Mouse (Mus musculus): ENCODE measurements around the gene Cfdp1. TPM values are rescaled to one million over a fixed set of nuclear protein-coding genes. Genes with fewer than 3 reads are reported as not detected.
A peak's percentile ranks its signal among the peaks of the same experiment; 100 is the strongest.

Gene Cfdp1
- polyA plus RNA-seq, 1 experiment from 2014 or later = 217 TPM

DNA sequence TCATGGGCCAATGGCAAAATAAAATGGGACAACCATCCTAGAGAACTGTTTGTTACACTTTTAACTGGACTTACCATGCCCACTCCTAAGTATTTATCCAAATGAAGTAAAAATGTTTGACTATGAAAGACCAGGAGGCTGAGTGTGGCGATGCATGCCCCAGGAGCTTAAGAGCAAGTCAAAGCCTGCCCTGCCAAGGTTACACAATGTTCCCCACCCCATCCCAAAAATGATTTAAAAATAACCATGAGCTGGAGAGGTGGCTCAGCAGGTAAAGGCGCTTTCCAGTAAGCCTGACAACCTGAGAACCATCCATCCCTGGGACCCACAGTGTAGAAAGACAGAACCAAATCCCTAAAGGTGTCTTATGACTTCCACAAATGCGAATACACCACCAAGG is 35.5 kb downstream of the Cfdp1 start:
- 75% methylated on average over 3 of the region's 3 CpGs for WGBS
- Histone ChIP-seq H3K27ac (replicated peaks) (0 out of 2 replicates have a peak overlapping the region, but pooled peaks have one; percentile 49), H3K27me3 (no peaks in the 10 kb centered on the region), H3K36me3 (peaks cover 42% of the 10 kb centered on the region), H3K9ac (no peak overlapping the region), H3K4me1 (0 out of 2 replicates have a peak, but pooled peaks cover 6% of the 10 kb centered on the region), H3K4me3 (replicated peaks) (no peak overlapping the region), H3K9me3 (replicated peaks) (no peaks in the 10 kb centered on the region), H3K4me2 (replicated peaks) (no peak overlapping the region)
- ATAC-seq (ENCODE audit: insufficient number of reproducible peaks, low FRiP score, low TSS enrichment, low read depth) = no peak

DNA sequence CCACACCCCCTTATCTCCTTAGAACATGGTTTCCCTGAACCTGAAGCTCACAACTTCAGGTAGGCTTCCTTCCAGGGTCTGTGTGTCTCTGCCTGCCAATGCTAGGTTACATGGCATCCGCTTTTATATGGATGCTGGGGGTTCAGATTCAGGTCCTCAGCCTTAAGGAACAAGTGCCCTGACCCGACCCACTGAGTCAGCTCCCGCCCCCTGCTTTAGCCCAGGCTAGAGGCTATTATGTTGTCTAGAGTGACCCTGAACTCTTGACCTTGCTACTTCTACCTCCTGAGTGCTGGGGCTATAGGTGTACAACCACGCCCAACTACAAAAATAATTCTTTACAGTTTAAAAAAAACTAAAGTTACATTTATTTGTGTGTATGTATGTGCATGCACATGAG is 39.0 kb downstream of the Cfdp1 start:
- H3K27me3 ChIP-seq = no peaks in the 10 kb centered on the region
- peaks cover 26% of the 10 kb centered on the region for H3K36me3 ChIP-seq
- no peak overlapping the region for H3K4me3 ChIP-seq (replicated peaks)
- no peak overlapping the region for H3K9ac ChIP-seq
- 0 out of 2 replicates have a peak, but pooled peaks cover 6% of the 10 kb centered on the region for H3K4me1 ChIP-seq
- H3K4me2 ChIP-seq (replicated peaks) = no peak overlapping the region
- whole genome bisulfite sequencing = 95% methylated on average over 4 of the region's 4 CpGs
- H3K27ac ChIP-seq (replicated peaks) = no peak overlapping the region
- H3K9me3 ChIP-seq (replicated peaks) = no peaks in the 10 kb centered on the region
- ATAC-seq (ENCODE audit: insufficient number of reproducible peaks, low FRiP score, low TSS enrichment, low read depth) = no peak

DNA sequence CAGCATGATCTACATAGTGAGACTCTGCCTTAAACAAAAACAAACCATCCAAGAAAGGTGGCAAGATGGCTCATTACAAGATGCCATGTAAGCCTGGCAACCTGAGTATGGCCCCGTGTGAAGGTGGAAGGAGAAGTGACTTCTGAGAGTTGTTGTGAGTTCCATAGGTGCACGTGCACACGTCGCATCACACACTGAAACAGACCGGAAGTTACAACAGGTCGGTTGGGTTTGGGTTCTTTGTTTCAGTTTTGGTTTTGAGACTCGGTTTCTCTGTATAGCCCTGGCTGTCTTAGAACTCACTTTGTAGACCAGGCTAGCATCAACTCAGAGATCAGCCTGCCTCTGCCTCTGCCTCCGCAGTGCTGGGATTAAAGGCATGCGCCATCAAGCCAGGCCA is 40.3 kb downstream of the Cfdp1 start:
- ATAC-seq (ENCODE audit: insufficient number of reproducible peaks, low FRiP score, low TSS enrichment, low read depth) = no peak
- H3K36me3 ChIP-seq = peaks cover 23% of the 10 kb centered on the region

DNA sequence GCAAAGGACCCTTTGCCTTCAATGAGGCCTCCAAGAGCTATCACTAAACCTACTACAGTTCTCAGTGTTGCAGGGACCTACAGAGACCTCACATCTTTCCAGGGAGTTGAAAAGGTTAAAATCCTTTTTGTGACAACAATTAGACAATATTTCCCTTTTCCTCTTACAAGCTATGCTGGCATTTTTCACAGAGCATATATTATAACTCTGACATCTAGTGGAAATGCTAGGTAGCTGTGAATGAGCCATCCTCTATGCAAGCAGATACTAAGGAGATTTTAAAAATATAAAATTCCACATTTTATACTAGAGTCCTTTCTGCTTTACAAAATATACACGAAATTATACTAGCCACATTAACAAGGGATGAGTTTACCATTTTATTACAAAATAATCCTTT is 41.3 kb downstream of the Cfdp1 start:
- Histone ChIP-seq H3K4me1 (no peaks in the 10 kb centered on the region), H3K27me3 (no peaks in the 10 kb centered on the region), H3K4me3 (replicated peaks) (no peak overlapping the region), H3K27ac (replicated peaks) (no peak overlapping the region), H3K36me3 (peaks cover 23% of the 10 kb centered on the region), H3K9ac (no peak overlapping the region), H3K4me2 (replicated peaks) (no peak overlapping the region), H3K9me3 (replicated peaks) (no peaks in the 10 kb centered on the region)
- no peak for ATAC-seq (ENCODE audit: insufficient number of reproducible peaks, low FRiP score, low TSS enrichment, low read depth)
- 70% methylated on average over 1 of the region's 1 CpGs for WGBS

More for the DNA sequence above, 40.3 kb downstream of the Cfdp1 start:
- Histone ChIP-seq H3K9me3 (replicated peaks) (no peaks in the 10 kb centered on the region), H3K9ac (no peak overlapping the region), H3K4me2 (replicated peaks) (no peak overlapping the region), H3K27me3 (no peaks in the 10 kb centered on the region), H3K4me3 (replicated peaks) (no peak overlapping the region), H3K4me1 (0 out of 2 replicates have a peak, but pooled peaks cover 3% of the 10 kb centered on the region), H3K27ac (replicated peaks) (no peak overlapping the region)
- 95% methylated on average over 9 of the region's 9 CpGs for WGBS

DNA sequence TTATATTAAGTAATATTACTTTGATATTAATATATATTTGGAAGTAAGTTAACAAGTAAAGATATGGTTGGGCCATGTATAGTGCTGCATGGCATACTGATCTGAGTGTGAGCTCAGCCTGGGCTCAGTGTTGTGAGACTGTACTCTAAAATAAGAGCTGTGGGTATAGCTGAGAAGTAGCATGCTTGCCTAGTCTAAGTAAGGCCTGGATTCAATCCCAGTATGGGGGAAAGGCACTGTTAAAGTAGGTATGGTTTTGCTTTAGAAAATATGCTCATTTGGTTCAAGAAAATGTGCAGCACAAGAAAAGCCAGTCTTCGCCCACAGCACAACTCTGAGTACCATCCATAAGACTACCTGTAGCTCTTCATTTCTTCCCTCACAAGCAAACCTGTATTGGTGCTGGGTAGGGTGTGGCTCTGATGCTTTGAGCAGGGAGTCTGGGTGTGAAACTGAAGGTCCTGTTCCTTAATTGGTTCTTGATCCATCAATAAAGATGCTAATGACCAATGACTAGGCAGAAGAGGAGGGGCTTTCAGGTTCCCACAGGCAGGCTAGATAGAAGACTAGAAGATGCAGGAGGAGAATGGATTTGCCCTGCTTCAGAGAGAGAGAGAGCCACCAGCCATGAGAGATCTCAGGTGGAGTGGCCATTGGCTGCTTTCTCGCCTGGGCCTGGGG is 43.3 kb downstream of the Cfdp1 start:
- no peaks in the 10 kb centered on the region for H3K4me1 ChIP-seq
- H3K4me2 ChIP-seq (replicated peaks) = no peak overlapping the region
- H3K9ac ChIP-seq = no peak overlapping the region
- no peak overlapping the region for H3K4me3 ChIP-seq (replicated peaks)
- H3K9me3 ChIP-seq (replicated peaks) = no peaks in the 10 kb centered on the region
- no peak overlapping the region for H3K27ac ChIP-seq (replicated peaks)
- H3K27me3 ChIP-seq = no peaks in the 10 kb centered on the region
- no peak for ATAC-seq (ENCODE audit: insufficient number of reproducible peaks, low FRiP score, low TSS enrichment, low read depth)
- 76% methylated on average over 2 of the region's 2 CpGs for WGBS
- peaks cover 23% of the 10 kb centered on the region for H3K36me3 ChIP-seq

DNA sequence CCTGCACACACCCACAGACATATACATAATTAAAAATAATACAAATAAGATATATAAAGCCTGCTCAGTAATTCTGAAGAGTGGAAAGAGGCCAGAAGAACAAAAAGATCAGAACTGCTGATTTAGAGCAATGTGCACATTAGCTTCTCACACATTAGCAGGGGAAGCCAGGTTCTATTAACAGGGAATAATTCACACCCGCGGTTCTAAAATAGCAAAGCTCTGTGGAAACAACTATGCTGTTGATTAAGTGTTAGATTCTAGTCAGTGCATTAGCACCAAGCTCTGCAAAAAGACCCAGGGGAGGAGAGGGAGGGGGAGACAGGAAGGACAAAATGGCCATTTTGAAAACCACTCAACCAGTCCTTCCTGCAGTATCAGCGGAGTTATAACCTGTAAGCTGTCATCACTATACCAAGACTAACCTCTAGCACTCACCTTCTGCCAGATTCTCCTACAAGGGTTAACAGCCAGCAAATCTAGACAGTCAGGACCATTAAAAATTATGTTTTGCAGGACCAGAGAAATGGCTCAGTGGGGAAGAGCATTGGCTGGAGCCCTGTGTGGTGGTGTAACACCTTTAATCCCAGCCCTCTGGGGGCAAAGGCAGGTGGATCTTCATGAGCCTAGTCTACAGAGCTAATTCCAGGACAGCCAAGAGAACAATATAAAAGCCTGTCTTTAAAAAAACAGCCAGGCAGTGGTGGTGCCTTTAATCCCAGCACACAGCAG is 45.0 kb downstream of the Cfdp1 start:
- Histone ChIP-seq H3K4me2 (replicated peaks) (no peak overlapping the region), H3K36me3 (peaks cover 10% of the 10 kb centered on the region; the same call in 1 of the 2 replicates), H3K4me3 (replicated peaks) (no peak overlapping the region), H3K9me3 (replicated peaks) (no peaks in the 10 kb centered on the region), H3K9ac (no peak overlapping the region), H3K27ac (replicated peaks) (no peak overlapping the region), H3K27me3 (no peaks in the 10 kb centered on the region), H3K4me1 (no peaks in the 10 kb centered on the region)
- ATAC-seq (ENCODE audit: insufficient number of reproducible peaks, low FRiP score, low TSS enrichment, low read depth) = no peak
- whole genome bisulfite sequencing = 94% methylated on average over 3 of the region's 3 CpGs

DNA sequence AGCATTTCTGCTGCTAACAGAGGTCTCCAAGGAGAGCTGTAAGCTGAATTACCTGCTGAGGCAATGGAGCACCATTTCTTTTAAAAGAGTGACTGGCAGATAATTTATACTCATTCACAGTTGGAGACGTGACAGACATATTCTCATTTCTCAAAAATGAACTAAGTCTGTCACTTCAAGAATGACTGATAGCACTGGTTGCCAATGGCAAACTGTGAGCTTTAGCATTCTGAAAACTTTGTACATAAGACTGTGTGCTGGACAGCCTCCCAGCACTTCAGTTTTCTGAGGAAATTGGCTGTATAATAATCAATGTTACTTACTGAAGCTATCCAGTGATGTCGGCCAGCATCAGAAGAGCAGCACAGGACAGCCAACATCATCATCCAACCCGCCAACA is 46.1 kb downstream of the Cfdp1 start:
- no peak for ATAC-seq (ENCODE audit: insufficient number of reproducible peaks, low FRiP score, low TSS enrichment, low read depth)
- Histone ChIP-seq H3K27ac (replicated peaks) (no peak overlapping the region), H3K4me1 (no peaks in the 10 kb centered on the region), H3K4me2 (replicated peaks) (no peak overlapping the region), H3K9me3 (replicated peaks) (no peaks in the 10 kb centered on the region), H3K4me3 (replicated peaks) (no peak overlapping the region), H3K27me3 (no peaks in the 10 kb centered on the region), H3K9ac (no peak overlapping the region), H3K36me3 (0 out of 2 replicates have a peak, but pooled peaks cover 5% of the 10 kb centered on the region)
- WGBS = 95% methylated on average over 3 of the region's 3 CpGs

DNA sequence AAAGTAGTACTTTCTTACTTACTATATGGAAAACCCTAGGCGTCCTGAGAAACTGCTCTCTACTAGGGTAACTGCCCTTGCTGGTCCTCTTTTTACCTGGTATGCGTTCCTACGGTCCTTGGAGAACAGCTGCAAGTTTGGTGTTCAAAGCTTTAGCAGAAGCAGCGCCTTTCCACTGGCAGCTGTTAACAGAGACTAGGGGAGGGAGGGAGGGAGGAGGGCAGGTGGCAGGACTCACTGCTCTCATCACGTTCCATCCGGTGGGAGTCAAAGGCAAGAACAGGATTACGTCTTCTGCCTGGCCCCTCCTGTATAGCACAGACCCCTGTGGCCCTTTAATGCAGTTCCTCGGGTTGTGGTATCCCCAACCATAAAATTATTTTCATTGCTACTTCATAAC is 50.7 kb downstream of the Cfdp1 start:
- H3K36me3 ChIP-seq = no peaks in the 10 kb centered on the region
- H3K4me1 ChIP-seq = no peaks in the 10 kb centered on the region
- no peaks in the 10 kb centered on the region for H3K27me3 ChIP-seq
- H3K4me3 ChIP-seq (replicated peaks) = no peak overlapping the region
- WGBS = 81% methylated on average over 8 of the region's 8 CpGs
- no peak for ATAC-seq (ENCODE audit: insufficient number of reproducible peaks, low FRiP score, low TSS enrichment, low read depth)
- no peak overlapping the region for H3K9ac ChIP-seq
- no peaks in the 10 kb centered on the region for H3K9me3 ChIP-seq (replicated peaks)
- H3K4me2 ChIP-seq (replicated peaks) = no peak overlapping the region
- peak overlapping the region; percentile 63; the same call in 1 of the 2 replicates for H3K27ac ChIP-seq (replicated peaks)

DNA sequence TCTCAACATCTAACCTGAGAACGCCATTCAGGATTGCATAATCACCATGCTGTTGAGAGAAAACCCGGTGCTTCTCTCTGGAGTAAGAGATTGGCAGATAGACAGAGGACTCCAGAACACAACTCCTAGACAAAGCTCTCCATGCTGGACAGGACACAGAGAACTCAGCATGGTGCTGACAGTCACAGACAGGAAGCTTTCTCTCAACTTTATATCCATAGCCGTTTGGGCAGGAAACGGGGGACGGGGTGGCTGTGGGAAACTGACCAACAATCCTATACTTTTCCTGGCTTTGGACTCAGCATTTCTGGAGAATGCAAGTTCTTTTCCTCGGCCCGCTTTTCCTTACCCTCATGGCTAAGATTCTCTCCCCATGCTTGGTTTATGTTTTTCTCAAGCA is 51.8 kb downstream of the Cfdp1 start:
- no peaks in the 10 kb centered on the region for H3K4me1 ChIP-seq
- H3K27ac ChIP-seq (replicated peaks) = peak overlapping the region; percentile 63
- no peak overlapping the region for H3K9ac ChIP-seq
- H3K36me3 ChIP-seq = no peaks in the 10 kb centered on the region
- H3K4me2 ChIP-seq (replicated peaks) = no peak overlapping the region
- no peak overlapping the region for H3K4me3 ChIP-seq (replicated peaks)
- no peak for ATAC-seq (ENCODE audit: insufficient number of reproducible peaks, low FRiP score, low TSS enrichment, low read depth)
- H3K27me3 ChIP-seq = no peaks in the 10 kb centered on the region
- WGBS = 73% methylated on average over 7 of the region's 7 CpGs
- H3K9me3 ChIP-seq (replicated peaks) = no peaks in the 10 kb centered on the region

DNA sequence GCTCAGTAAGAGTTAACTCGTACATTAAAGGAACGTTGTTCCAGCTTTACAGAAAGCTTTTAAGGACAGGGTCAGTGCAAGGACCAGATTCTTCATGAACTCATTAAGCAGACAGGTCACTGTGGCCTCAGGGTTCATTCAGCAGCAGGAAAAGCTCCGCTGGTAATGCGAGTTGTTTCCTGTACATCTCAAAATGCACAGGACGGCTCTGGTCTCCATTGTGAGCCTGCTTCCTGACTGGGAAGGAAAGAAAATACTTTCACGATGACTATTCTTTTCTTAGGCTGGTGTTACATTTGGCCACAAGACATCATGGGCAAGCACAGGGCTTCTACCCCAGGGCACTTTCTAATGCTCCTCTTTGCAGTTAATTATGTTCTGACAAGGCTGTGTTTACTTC is 52.6 kb downstream of the Cfdp1 start:
- Histone ChIP-seq H3K9ac (no peak overlapping the region), H3K4me3 (replicated peaks) (no peak overlapping the region), H3K4me2 (replicated peaks) (no peak overlapping the region), H3K9me3 (replicated peaks) (no peaks in the 10 kb centered on the region), H3K27me3 (no peaks in the 10 kb centered on the region), H3K36me3 (no peaks in the 10 kb centered on the region), H3K27ac (replicated peaks) (peak overlapping the region; percentile 63; the same call in 1 of the 2 replicates), H3K4me1 (no peaks in the 10 kb centered on the region)
- WGBS = 24% methylated on average over 6 of the region's 6 CpGs
- no peak for ATAC-seq (ENCODE audit: insufficient number of reproducible peaks, low FRiP score, low TSS enrichment, low read depth)

DNA sequence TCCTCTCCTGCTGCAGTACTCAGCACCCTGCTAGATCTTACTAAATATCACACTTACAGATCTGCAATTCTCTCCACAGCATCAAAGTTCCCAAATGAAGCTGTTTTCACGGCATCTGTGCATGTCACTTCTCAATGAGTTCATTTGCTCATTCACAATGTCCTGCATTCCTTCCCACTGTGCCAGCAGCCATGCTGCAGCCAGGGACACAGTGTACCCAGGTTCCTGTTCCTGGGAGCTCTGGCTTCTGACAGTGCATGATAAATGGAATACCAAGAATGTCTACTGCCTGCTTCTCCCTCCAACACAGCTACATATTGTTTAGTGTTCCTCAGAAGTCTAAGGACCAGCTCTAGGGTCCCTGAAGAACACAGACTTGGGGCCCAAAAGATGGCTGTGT is 57.6 kb downstream of the Cfdp1 start:
- H3K9ac ChIP-seq = no peak overlapping the region
- no peaks in the 10 kb centered on the region for H3K27me3 ChIP-seq
- no peaks in the 10 kb centered on the region for H3K9me3 ChIP-seq (replicated peaks)
- no peak for ATAC-seq (ENCODE audit: insufficient number of reproducible peaks, low FRiP score, low TSS enrichment, low read depth)
- WGBS = 81% methylated on average over 1 of the region's 1 CpGs
- H3K4me3 ChIP-seq (replicated peaks) = no peak overlapping the region
- H3K4me1 ChIP-seq = 0 out of 2 replicates have a peak, but pooled peaks cover 4% of the 10 kb centered on the region
- H3K27ac ChIP-seq (replicated peaks) = no peak overlapping the region
- H3K36me3 ChIP-seq = no peaks in the 10 kb centered on the region; the same call in 1 of the 2 replicates
- H3K4me2 ChIP-seq (replicated peaks) = no peak overlapping the region

Data from embryonic facial prominence, embryonic 15.5 days (tissue).